Mouse (Mus musculus): Measurements from ENCODE around the gene Serpinb9b.
"Not testable (repeated sequence)": the region's sequence is repeated elsewhere in the genome, so short reads cannot be mapped to it uniquely, and the experiment has no call there.

Serpinb9b gene

GRCm38 (mm10) chr13:33027244-33027643 lies at the start of gene Serpinb9b:
Serpinb9b (plus strand) TSS chr13:33027416.
- no peak for DNase-seq (ENCODE audit: extremely low spot score, low read depth, low spot score)

- DNase-seq (ENCODE audit: extremely low spot score, low read depth, low spot score), result no peak
Measured at GRCm38 (mm10) chr13:32982556-32983042, 44.6 kb upstream of the Serpinb9b start.

GRCm38 (mm10) chr13:32986256-32986655 lies 41.0 kb upstream of the Serpinb9b start:
- no peak for DNase-seq (ENCODE audit: extremely low spot score, low read depth, low spot score)

GRCm38 (mm10) chr13:32993152-32993893 lies 33.9 kb upstream of the Serpinb9b start:
- DNase-seq (ENCODE audit: extremely low spot score, low read depth, low spot score), result no peak

GRCm38 (mm10) chr13:32993894-32994242 lies 33.3 kb upstream of the Serpinb9b start:
- DNase-seq (ENCODE audit: extremely low spot score, low read depth, low spot score), result no peak

GRCm38 (mm10) chr13:32995051-32995450 lies 32.2 kb upstream of the Serpinb9b start:
- DNase-seq (ENCODE audit: extremely low spot score, low read depth, low spot score), result no peak

- DNase-seq (ENCODE audit: extremely low spot score, low read depth, low spot score), result no peak
Measured at GRCm38 (mm10) chr13:33001341-33001740, 25.9 kb upstream of the Serpinb9b start.

GRCm38 (mm10) chr13:33002950-33003349 lies 24.3 kb upstream of the Serpinb9b start, which contains the start of gene Serpinb9:
Serpinb9 (plus strand) TSS chr13:33003250.
- no peak for DNase-seq (ENCODE audit: extremely low spot score, low read depth, low spot score)

- DNase-seq (ENCODE audit: extremely low spot score, low read depth, low spot score), result no peak
Measured at GRCm38 (mm10) chr13:33003523-33004413, 23.4 kb upstream of the Serpinb9b start.

GRCm38 (mm10) chr13:33004414-33005105 lies 22.7 kb upstream of the Serpinb9b start:
- peak; percentile 18 for DNase-seq (ENCODE audit: extremely low spot score, low read depth, low spot score)

- no peak for DNase-seq (ENCODE audit: extremely low spot score, low read depth, low spot score)
Measured at GRCm38 (mm10) chr13:33005501-33006075, 21.6 kb upstream of the Serpinb9b start.

- no peak for DNase-seq (ENCODE audit: extremely low spot score, low read depth, low spot score)
Measured at GRCm38 (mm10) chr13:33006555-33006954, 20.7 kb upstream of the Serpinb9b start.

GRCm38 (mm10) chr13:33012395-33012794 lies 14.8 kb upstream of the Serpinb9b start:
- DNase-seq (ENCODE audit: extremely low spot score, low read depth, low spot score), result no peak

GRCm38 (mm10) chr13:33013271-33013670 lies 13.9 kb upstream of the Serpinb9b start:
- DNase-seq (ENCODE audit: extremely low spot score, low read depth, low spot score), result no peak

GRCm38 (mm10) chr13:33022371-33022770 lies 4.8 kb upstream of the Serpinb9b start:
- DNase-seq (ENCODE audit: extremely low spot score, low read depth, low spot score), result no peak

GRCm38 (mm10) chr13:33026427-33027057 lies 674 bp upstream of the Serpinb9b start:
- DNase-seq (ENCODE audit: extremely low spot score, low read depth, low spot score), result no peak

- no peak for DNase-seq (ENCODE audit: extremely low spot score, low read depth, low spot score)
Measured at GRCm38 (mm10) chr13:33028146-33028545, 930 bp downstream of the Serpinb9b start.

GRCm38 (mm10) chr13:33028550-33028949 lies 1.3 kb downstream of the Serpinb9b start:
- no peak for DNase-seq (ENCODE audit: extremely low spot score, low read depth, low spot score)

GRCm38 (mm10) chr13:33029478-33029877 lies 2.3 kb downstream of the Serpinb9b start:
- DNase-seq (ENCODE audit: extremely low spot score, low read depth, low spot score), result not testable (repeated sequence)

- DNase-seq (ENCODE audit: extremely low spot score, low read depth, low spot score), result no peak
Measured at GRCm38 (mm10) chr13:33030281-33030680, 3.1 kb downstream of the Serpinb9b start.

Measured in hindlimb bud, embryonic 11.5 days (tissue).